ENCODE assay signal across 8 mouse cellular contexts in the genomic region with DNA sequence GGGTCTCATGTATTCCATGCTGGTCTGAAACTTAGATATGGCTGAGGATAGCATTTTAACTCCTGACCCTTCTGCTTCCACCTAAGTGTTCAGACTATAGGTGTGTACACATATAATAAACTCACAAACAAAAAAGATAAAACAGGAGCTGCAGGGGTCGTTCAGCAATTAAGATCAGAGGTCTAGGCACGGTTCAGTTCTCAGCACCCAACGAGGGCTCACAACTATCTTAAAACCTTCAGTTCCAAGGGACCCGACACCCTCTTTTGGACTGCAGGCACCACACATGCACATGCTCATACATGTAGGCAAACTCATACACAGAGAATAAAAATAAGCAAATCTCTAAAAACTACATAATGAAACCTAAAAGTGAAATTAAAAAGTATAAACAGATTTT. TPM values are rescaled to one million over a fixed set of nuclear protein-coding genes. Genes with fewer than 3 reads are reported as not detected.
DNase-seq lines count a peak whose midpoint lies in the region; ATAC-seq and TF ChIP-seq lines count a peak whose summit lies in the region.

No protein-coding gene starts in this region.

- H3K27me3 ChIP-seq in embryonic facial prominence, embryonic 13.5 days = no peaks in the 10 kb centered on the region
- H3K27me3 ChIP-seq in intestine, embryonic 16.5 days (replicated peaks; ENCODE audit: control insufficient read depth, insufficient read depth, low read length) = no peaks in the 10 kb centered on the region
- H3K27me3 ChIP-seq in myocyte (ENCODE audit: control insufficient read depth, insufficient read depth, insufficient read length) = no peaks in the 10 kb centered on the region

- H3K9ac ChIP-seq in embryonic facial prominence, embryonic 13.5 days = peak overlapping the region; percentile 70; the same call in 1 of the 2 replicates
- H3K9ac ChIP-seq in intestine, embryonic 16.5 days (ENCODE audit: low read depth, low read length) = peak overlapping the region; percentile 62; the same call in 1 of the 2 replicates

- peak overlapping the region; percentile 60 for H3K4me2 ChIP-seq in embryonic facial prominence, embryonic 13.5 days
- peak overlapping the region; percentile 68 for H3K4me2 ChIP-seq in intestine, embryonic 16.5 days (ENCODE audit: low read depth, low read length)
- H3K4me2 ChIP-seq in myocyte (ENCODE audit: low read depth) = peak overlapping the region; percentile 92

- H3K36me3 ChIP-seq in embryonic facial prominence, embryonic 13.5 days = peaks cover 17% of the 10 kb centered on the region
- no peaks in the 10 kb centered on the region for H3K36me3 ChIP-seq in intestine, embryonic 16.5 days (ENCODE audit: control insufficient read depth, insufficient read depth, low read length)
- no peaks in the 10 kb centered on the region for H3K36me3 ChIP-seq in myocyte (ENCODE audit: control insufficient read depth, insufficient read depth)

- WGBS in embryonic facial prominence, embryonic 13.5 days = 57% methylated on average over 4 of the region's 4 CpGs
- WGBS in intestine, embryonic 16.5 days = 61% methylated on average over 4 of the region's 4 CpGs

- H3K79me2 ChIP-seq in myocyte (ENCODE audit: control insufficient read depth, insufficient read depth) = peaks cover 7% of the 10 kb centered on the region

- peak overlapping the region; percentile 84 for H3K27ac ChIP-seq in layer of hippocampus, adult 2 months
- H3K27ac ChIP-seq in embryonic facial prominence, embryonic 13.5 days = no peak overlapping the region
- no peak overlapping the region for H3K27ac ChIP-seq in intestine, embryonic 16.5 days (ENCODE audit: low read length)

- peak overlapping the region; percentile 35 for H3ac ChIP-seq in myocyte (ENCODE audit: control insufficient read depth, insufficient read length)

- no peak for DNase-seq in layer of hippocampus, adult 2 months (ENCODE audit: low spot score in 2 of 2)
- DNase-seq in layer of hippocampus, adult 8-10 months (ENCODE audit: low spot score in 2 of 2) = no peak
- no peak for DNase-seq in left cerebral cortex, adult 18-20 months (ENCODE audit: low spot score in 2 of 2)
- DNase-seq in frontal cortex, postnatal 36 days (ENCODE audit: low spot score in 2 of 2) = no peak
- DNase-seq in ovary, postnatal 36 days (ENCODE audit: low spot score) = no peak

- no peaks in the 10 kb centered on the region for H3K9me3 ChIP-seq in embryonic facial prominence, embryonic 13.5 days
- H3K9me3 ChIP-seq in intestine, embryonic 16.5 days (ENCODE audit: control insufficient read depth, low read length) = no peaks in the 10 kb centered on the region

- no peak for TF ChIP-seq POLR2A in myocyte (IDR thresholded peaks at IDR 0.05; ENCODE audit: insufficient read length, low read depth)

- no peak for TF ChIP-seq CTCF in layer of hippocampus, adult 2 months (conservative IDR thresholded peaks at IDR 0.05)

- H3K4me3 ChIP-seq in layer of hippocampus, adult 2 months = peak overlapping the region; percentile 66
- H3K4me3 ChIP-seq in embryonic facial prominence, embryonic 13.5 days = peak overlapping the region; percentile 49
- peak overlapping the region; percentile 55 for H3K4me3 ChIP-seq in intestine, embryonic 16.5 days (ENCODE audit: low read length)
- H3K4me3 ChIP-seq in myocyte = peak overlapping the region; percentile 37

- H3K4me1 ChIP-seq in embryonic facial prominence, embryonic 13.5 days = peaks cover 19% of the 10 kb centered on the region
- 0 out of 2 replicates have a peak, but pooled peaks cover 3% of the 10 kb centered on the region for H3K4me1 ChIP-seq in intestine, embryonic 16.5 days (ENCODE audit: control insufficient read depth, insufficient read depth, low read length)

- no peak for ATAC-seq in embryonic facial prominence, embryonic 13.5 days (ENCODE audit: insufficient number of reproducible peaks, insufficient read depth, low FRiP score, low TSS enrichment, low read depth)
- no peak for ATAC-seq in intestine, embryonic 16.5 days

TF ChIP-seq in myocyte, 11 proteins besides CTCF, POLR2A, EP300 and RAD21:
- no peak for TF ChIP-seq TCF12 (IDR thresholded peaks at IDR 0.05; ENCODE audit: insufficient read depth, poor library complexity, severe bottlenecking)
- no peak for TF ChIP-seq TCF3 (IDR thresholded peaks at IDR 0.05; ENCODE audit: insufficient read length, low read depth)
- no peak for TF ChIP-seq SRF (IDR thresholded peaks at IDR 0.05; ENCODE audit: control insufficient read depth, insufficient read length, low read depth)
- no peak for TF ChIP-seq POLR2AphosphoS2 (IDR thresholded peaks at IDR 0.05; ENCODE audit: insufficient read length, low read depth)
- no peak for TF ChIP-seq MAX (IDR thresholded peaks at IDR 0.05; ENCODE audit: low read depth)
- no peak for TF ChIP-seq MYOD1 (IDR thresholded peaks at IDR 0.05; ENCODE audit: control insufficient read depth in 1 of 3, insufficient read length in 2 of 3, low read depth in 2 of 3)
- no peak for TF ChIP-seq E2F4 (IDR thresholded peaks at IDR 0.05; ENCODE audit: insufficient read depth)
- TF ChIP-seq CEBPB (IDR thresholded peaks at IDR 0.05; ENCODE audit: insufficient read depth, poor library complexity, severe bottlenecking) = no peak

RNA-seq across cellular contexts. Expression of gene Srl, which starts 0.6 kb away (rescaled TPM):
- total RNA-seq in layer of hippocampus, adult 2 months (2021) = 10 to 100 TPM; 13.2 to 14.9 TPM
- 10 to 100 TPM; 10.4 to 14.5 (median 11.2) TPM for total RNA-seq in layer of hippocampus, adult 8-10 months (2022)
- polyA plus RNA-seq in embryonic facial prominence, embryonic 13.5 days (2015; fragmentation: Nextera tagmentation; extraction: Ambion mirVana) = 19.4 and 21.1 TPM in 2 replicates
- polyA plus RNA-seq in intestine, embryonic 16.5 days (2015; fragmentation: Nextera tagmentation; extraction: Ambion mirVana) = 8.0 and 8.5 TPM in 2 replicates
- polyA plus RNA-seq in myocyte (2012; fragmentation: generic; extraction: Trizol) = 381 TPM
- 1 to 10 TPM; 3.0 to 4.1 TPM for total RNA-seq in left cerebral cortex, adult 18-20 months (2021)

RNA-seq across cellular contexts. Expression of gene Tfap4, which starts 18.6 kb away (rescaled TPM):
- total RNA-seq in layer of hippocampus, adult 2 months (2021) = 1 to 10 TPM; 5.3 to 6.8 TPM
- total RNA-seq in layer of hippocampus, adult 8-10 months (2022) = 1 to 10 TPM; 5.8 to 7.4 (median 7.4) TPM
- polyA plus RNA-seq in embryonic facial prominence, embryonic 13.5 days (2015; fragmentation: Nextera tagmentation; extraction: Ambion mirVana) = 27.0 and 33.2 TPM in 2 replicates
- polyA plus RNA-seq in intestine, embryonic 16.5 days (2015; fragmentation: Nextera tagmentation; extraction: Ambion mirVana) = 23.0 and 26.5 TPM in 2 replicates
- polyA plus RNA-seq in myocyte (2012; fragmentation: generic; extraction: Trizol) = 4.0 TPM
- 1 to 10 TPM; 3.5 to 3.6 TPM for total RNA-seq in left cerebral cortex, adult 18-20 months (2021)

RNA-seq across cellular contexts. Expression of gene Glis2, which starts 53.5 kb away (rescaled TPM):
- 10 to 100 TPM; 11.0 to 13.9 TPM for total RNA-seq in layer of hippocampus, adult 2 months (2021)
- total RNA-seq in layer of hippocampus, adult 8-10 months (2022) = 10 to 100 TPM; 10.9 to 18.4 (median 11.9) TPM
- polyA plus RNA-seq in embryonic facial prominence, embryonic 13.5 days (2015; fragmentation: Nextera tagmentation; extraction: Ambion mirVana) = 25.3 and 31.2 TPM in 2 replicates
- polyA plus RNA-seq in intestine, embryonic 16.5 days (2015; fragmentation: Nextera tagmentation; extraction: Ambion mirVana) = 14.5 and 18.1 TPM in 2 replicates
- 29.6 TPM for polyA plus RNA-seq in myocyte (2012; fragmentation: generic; extraction: Trizol)
- total RNA-seq in left cerebral cortex, adult 18-20 months (2021) = 10 to 100 TPM; 12.4 to 16.6 TPM
